Mouse (Mus musculus): ENCODE measurements around the gene Hoxc10.

- TF ChIP-seq POLR2A (IDR thresholded peaks at IDR 0.05; ENCODE audit: low read depth, low read length) = no peak
- no peak for TF ChIP-seq CTCF (conservative IDR thresholded peaks at IDR 0.05; ENCODE audit: insufficient read depth, insufficient read length, low read depth, low read length)
Measured at GRCm38 (mm10) chr15:102963259-102963658, 3.3 kb upstream of the Hoxc10 start.

All from kidney, adult 2 months (tissue).